Mouse (Mus musculus): Measurements from ENCODE around the gene Rdh16.
"Not testable (repeated sequence)": the region's sequence is repeated elsewhere in the genome, so short reads cannot be mapped to it uniquely, and the experiment has no call there.

The Rdh16 gene

GRCm38 (mm10) chr10:127800891-127801290 is at the start of gene Rdh16:
Gene Rdh16 (plus strand): TSS chr10:127801152.
- DNase-seq (ENCODE audit: low spot score in 2 of 2), result no peak

DNA sequence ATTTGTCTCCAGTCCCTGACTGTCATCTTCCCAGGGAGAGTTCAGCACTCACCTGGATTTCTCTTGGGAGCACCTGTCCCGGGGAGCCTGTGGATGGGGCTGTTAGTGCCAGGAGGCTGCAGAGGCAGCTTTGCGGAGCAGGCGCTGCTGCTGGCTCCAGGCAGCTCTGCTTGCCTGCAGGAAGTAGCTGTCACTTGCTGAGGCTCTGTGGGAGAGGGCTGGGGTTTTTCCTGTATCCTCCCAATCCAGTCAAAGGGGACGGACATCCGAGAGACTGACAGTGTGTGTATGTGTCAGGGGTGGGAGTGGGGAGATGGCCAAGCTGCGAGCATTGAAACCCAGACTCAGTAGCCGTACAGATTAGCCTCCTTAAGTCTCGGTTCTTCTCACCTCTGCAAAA is 49.4 kb upstream of the Rdh16 start, which contains the start of gene Gpr182:
Gpr182 (minus strand) TSS at position 185 of the 400 bp plus-strand sequence.
- no peak for DNase-seq (ENCODE audit: low spot score in 2 of 2)

- no peak for DNase-seq (ENCODE audit: low spot score in 2 of 2)
These were observed 46.3 kb upstream of the Rdh16 start for GRCm38 (mm10) chr10:127754566-127755166.

DNA sequence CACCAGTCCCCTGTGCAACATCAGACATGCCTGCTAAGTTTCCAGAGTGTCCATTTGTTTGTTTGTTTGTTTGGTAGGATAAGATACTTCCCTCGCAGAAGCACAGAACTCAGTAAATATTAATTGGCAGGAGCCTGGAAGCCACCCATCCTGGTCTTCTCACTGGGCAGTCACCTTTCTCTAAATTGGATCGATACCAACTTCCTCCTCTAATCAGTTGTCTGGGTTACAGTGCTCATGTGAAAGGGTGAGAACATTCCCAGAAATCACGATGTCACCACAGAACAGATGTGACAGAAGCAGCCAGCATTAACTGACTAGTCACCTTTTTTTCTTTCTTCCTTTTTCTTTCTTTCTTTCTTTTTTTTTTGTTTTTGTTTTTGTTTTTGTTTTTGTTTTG is 45.7 kb upstream of the Rdh16 start:
- DNase-seq (ENCODE audit: low spot score in 2 of 2), result no peak

DNA sequence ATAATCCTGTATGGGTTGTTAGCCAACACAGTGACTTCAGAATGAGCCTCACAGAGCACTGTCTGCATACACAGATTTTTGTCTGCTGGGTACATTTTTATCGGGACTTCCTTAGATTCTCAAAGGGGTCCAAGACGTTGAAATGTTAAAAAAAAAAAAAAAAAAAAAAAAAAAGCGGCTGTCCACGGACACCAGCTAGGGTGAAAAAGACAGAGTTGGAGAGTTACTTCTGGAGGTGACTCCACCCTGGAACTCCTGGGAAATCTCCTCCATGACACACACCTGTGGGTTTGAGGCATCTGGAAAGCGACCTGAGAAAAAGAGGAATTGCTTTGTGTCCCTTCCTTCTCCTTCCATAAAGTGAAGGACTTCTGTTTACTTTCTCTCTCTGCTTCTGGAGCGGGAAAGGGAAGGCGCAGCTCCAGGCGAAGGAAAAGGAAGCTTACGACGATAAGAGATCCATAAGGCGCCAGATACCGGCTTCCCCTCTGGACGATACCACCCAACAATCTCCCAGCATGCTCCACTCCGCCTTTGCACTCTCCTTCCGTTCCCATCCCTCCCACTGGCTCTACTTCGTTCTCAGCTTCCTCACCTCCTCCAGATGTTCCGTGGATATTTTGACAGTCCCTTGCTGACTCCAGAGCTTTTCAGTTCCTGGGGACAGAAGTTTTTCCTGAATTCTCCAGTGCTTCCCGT is 45.0 kb upstream of the Rdh16 start:
- no peak for DNase-seq (ENCODE audit: low spot score in 2 of 2)

GRCm38 (mm10) chr10:127759181-127760110 is 41.5 kb upstream of the Rdh16 start, which contains the start of the genes Rdh1 and Rdh16f1:
Gene Rdh1 (plus strand): TSS chr10:127759721.
Gene Rdh16f1 (plus strand): TSS chr10:127759787.
- no peak for DNase-seq (ENCODE audit: low spot score in 2 of 2)

- DNase-seq (ENCODE audit: low spot score in 2 of 2), result not testable (repeated sequence)
These were observed 38.0 kb upstream of the Rdh16 start for GRCm38 (mm10) chr10:127762926-127763325.

GRCm38 (mm10) chr10:127763914-127764680 is 36.9 kb upstream of the Rdh16 start:
- DNase-seq (ENCODE audit: low spot score in 2 of 2), result no peak

DNA sequence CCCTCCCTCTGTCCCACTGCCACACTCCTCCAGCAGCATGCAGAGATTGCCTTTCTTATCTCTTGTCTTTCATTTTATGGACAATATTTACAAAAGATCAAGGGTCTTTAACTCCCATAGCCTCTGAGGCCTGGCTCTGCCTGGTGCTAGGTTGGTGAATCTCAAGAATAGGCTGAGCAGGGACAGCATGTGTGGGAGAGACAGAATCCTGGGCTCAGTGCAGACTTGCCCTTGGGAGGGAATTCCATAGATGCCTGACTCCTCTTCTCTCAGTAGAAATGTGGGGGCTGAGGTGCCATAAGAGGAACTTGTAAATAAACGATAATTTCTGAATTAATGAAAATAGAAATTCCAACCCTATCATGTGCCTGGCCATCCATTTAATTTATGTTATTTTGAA is 34.4 kb upstream of the Rdh16 start:
- no peak for DNase-seq (ENCODE audit: low spot score in 2 of 2)

DNA sequence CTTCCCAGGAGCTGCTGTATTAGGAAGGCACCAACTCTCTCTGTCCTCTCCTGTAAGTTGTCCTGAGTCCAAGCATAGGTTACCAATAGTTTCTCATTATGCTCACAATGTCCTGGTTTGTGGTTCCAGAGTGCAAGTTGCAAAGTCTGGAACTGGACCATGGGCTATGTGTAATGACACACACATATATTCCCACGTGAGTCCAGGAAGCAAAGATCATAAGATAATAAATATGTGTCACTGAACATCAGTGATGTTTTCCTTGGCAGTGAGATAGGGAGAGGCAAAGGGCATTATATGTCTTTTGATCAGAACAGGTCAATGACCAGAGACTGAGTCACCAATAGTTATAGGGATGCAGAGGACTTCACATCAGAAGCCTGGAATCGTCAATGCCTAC is 24.9 kb upstream of the Rdh16 start, which contains the start of gene Rdh9:
Rdh9 (plus strand) TSS at position 376 of the 400 bp plus-strand sequence.
- DNase-seq (ENCODE audit: low spot score in 2 of 2), result no peak

DNA sequence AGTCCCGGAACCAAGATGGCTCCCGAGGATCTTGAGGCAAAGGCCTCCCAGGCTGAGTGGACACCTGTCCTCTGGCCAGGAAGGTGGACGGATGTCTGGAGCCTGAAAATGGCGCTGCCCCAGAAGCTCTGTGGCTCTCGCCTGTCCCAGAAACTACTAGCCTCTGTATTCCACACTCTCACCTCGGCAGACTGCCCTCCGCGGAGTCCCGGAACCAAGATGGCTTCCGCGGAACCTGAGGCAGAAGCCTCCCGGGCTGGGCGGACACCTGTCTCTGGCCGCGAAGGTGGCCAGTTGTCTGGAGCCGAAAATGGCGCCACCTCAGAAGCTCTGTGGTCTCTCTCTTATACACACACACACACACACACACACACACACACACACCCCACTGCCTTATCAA is 18.6 kb upstream of the Rdh16 start:
- not testable (repeated sequence) for DNase-seq (ENCODE audit: low spot score in 2 of 2)

DNA sequence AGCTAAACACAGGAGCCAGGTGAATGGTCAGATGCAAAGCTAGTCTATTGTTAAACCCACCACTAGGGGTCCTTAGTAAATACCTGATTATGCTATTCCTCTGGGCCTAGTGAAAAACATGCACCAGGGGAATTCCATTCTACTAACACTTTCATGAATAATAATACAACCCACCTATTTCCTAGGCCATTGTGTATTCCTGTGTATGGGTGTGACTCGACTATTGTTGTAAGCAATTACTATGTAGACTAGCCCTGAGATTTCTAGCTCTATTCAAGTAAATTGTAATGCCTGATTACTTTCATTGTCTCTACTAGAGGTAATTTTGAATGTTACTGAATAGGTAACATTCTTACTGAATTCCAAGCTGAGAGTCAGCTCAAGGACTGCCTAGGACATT is 15.5 kb upstream of the Rdh16 start:
- not testable (repeated sequence) for DNase-seq (ENCODE audit: low spot score in 2 of 2)

DNA sequence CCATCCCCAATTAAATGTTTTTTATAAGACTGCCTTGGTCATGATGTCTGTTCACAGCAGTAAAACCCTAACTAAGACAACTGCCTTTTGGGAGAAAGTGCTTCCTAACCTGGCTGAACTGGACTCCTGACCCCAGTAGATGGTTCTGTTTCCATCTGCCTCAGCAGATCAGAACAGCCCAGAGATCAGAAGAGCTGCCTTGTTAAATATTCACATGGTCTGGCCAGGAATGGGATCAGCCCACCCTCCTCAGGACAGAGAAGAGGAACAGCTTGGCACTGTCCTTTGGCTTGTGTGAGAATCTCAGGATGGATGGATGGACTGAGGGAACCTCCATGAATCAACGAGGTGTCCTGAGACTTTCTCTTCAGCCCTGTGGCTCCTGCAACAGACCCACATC is 1.7 kb upstream of the Rdh16 start:
- DNase-seq (ENCODE audit: low spot score in 2 of 2), result no peak

DNA sequence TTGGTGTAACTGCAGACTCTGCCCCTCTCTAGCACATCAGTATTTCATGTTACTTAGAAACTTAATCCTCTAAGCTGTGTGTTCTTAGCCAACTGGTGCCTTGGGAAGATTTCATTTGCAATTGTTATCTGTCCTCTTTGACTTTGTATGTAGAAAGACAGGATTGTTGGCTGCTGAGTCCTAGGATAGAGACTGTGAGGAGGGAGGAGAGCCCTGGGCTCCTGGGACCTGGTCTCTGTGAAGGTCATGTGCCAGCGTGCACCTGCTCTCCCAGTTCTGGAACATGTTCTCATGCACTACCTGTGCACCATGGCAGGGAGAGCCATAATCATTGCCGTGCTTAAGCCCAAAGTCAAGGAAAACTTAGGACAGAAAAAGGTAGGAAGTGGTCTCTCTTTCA is 660 bp downstream of the Rdh16 start:
- no peak for DNase-seq (ENCODE audit: low spot score in 2 of 2)

- DNase-seq (ENCODE audit: low spot score in 2 of 2), result no peak
These were observed 1.3 kb downstream of the Rdh16 start for GRCm38 (mm10) chr10:127802236-127802635.

GRCm38 (mm10) chr10:127804416-127804815 is 3.5 kb downstream of the Rdh16 start:
- no peak for DNase-seq (ENCODE audit: low spot score in 2 of 2)

DNA sequence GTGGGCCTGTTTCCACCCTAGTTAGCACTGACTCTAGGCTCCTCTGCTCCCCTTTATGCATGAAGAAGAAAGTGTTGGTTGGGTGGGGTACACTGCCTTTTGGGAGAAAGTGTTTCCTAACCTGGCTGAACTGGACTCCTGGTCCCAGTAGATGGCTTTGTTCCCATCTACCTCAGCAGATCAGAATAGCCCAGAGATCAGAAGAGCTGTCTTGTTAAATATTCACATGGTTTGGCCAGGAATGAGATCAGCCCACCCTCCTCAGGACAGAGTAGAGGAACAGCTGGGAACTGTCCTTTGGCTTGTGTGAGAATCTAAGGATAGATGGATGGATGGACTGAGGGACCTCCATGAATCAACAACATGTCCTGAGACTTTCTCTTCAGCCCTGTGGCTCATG is 14.9 kb downstream of the Rdh16 start:
- DNase-seq (ENCODE audit: low spot score in 2 of 2), result no peak

GRCm38 (mm10) chr10:127817268-127817910 is 16.4 kb downstream of the Rdh16 start:
- DNase-seq (ENCODE audit: low spot score in 2 of 2), result not testable (repeated sequence)

- not testable (repeated sequence) for DNase-seq (ENCODE audit: low spot score in 2 of 2)
These were observed 20.9 kb downstream of the Rdh16 start for GRCm38 (mm10) chr10:127821806-127822205.

DNA sequence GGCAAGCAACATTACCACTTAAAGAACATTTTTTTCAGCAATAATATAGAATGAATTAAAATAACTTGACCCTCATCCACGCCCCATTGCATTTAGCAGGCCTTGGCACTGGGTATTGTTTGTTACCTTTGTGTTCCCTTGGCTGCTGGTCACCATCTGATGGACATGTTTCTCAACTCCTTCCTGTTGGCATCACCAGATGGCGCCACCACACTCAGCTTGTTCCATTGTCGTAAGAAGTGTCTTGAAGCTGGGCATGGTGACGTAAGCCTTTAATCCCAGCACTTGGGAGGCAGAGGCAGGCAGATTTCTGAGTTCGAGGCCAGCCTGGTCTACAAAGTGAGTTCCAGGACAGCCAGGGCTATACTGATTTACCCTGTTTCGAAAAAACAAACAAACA is 24.4 kb downstream of the Rdh16 start:
- DNase-seq (ENCODE audit: low spot score in 2 of 2), result no peak

DNA sequence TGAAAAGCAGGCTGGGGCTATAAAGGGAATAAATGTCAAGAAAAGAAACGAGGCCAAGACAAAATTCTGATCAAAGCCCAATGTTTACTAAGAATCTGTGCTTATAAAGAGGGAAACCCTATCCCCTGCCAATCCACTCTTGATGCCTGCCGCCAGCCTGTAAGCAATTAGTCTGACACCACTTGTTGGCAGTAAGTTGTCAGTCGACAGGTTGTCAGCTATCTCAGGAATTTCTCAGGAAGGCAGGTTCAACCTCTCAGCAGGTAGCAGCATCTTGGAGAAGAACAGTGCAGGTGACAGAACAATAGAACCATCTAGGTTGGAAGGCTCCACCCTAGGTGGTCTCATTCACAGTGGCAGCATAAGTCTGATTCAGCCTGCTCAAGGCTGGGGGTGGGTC is 28.2 kb downstream of the Rdh16 start:
- DNase-seq (ENCODE audit: low spot score in 2 of 2), result no peak
